Mouse (Mus musculus): ENCODE measurements at regions not wholly inside any gene's neighbourhood (a gene's known extent, or its start where the extent isn't known, plus 50 kb on each side); places are given as distances from the start of the nearest gene placed in this dataset.

DNA sequence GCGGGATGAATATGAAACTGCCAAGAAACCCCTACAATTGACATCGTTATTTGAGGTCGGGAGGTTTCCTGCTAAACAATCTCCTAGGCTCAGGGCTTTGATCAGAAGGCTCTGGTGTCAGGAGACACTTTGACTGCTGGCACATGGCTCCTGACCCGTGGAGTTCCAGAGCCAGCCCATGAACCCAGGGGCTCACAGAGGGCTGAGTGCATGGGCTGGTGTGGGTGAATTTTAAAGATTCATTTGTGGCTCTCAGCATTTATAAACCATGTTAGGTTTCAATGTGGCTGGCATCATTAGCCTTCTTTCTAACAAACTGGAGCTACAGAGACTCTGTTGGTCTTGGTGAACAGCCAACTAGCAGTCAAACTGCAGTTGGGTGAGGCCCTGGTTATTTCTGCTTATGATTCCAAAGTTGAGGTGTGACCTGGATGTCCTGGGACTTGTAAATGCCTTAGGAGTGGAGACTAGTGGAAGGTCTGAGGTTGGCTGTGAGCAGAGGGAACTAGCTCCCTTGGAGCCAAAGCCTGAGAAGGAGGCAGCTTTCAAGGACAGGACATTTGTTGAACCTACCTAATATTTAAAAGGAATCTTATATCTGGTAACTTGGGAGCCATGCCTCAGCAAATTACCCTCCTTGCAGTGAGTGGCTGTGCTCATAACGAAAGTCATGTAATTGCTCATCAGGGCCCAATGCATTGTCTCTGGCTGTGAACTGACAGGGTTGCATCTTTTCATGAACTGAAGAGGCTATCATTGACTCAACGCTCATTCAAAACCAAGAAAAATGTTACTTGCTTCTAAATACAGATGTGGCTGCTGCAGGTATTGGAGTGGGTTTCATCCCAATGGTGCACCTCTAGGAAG is 108.0 kb upstream of the Mki67 start:
- no peak for DNase-seq

DNA sequence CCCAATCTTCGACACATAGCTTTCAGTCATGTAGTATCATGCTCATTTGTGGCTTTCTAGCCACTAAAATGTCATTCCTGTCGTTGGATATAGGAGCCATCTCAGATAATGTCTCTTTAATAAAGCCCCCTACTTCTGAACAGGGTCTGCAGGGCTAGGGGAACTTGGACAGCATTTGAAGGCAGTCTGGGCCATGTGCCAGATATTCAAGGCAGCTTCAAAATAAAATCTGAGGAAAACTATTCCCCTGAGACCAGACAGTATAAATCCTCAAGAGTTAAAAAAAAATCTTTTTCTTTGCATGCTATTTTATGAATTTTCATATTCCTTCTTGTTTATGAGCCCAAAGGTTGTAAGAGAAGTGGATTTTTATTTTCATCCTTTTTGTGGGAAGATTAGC is 113.1 kb upstream of the Mki67 start:
- DNase-seq = no peak

DNA sequence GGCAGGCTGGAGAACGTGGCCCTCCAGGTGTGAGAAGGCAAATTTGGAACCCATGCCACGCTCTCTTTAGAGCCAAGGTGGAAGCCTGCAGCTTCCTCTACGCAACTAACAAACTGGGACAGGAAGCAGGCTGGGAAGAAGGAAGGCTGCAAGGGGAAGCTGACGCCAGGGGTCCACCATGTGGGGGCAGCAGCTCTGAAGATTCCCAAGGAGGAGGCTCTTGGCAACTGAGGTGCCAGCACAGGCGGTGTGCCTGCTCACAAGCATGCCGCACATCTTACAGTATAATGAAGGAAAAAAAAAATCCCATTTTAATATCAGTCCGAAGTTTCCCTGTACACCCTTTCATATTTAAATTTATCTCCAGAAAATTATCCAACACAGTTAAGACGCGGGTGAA is 117.3 kb upstream of the Mki67 start:
- DNase-seq = no peak

DNA sequence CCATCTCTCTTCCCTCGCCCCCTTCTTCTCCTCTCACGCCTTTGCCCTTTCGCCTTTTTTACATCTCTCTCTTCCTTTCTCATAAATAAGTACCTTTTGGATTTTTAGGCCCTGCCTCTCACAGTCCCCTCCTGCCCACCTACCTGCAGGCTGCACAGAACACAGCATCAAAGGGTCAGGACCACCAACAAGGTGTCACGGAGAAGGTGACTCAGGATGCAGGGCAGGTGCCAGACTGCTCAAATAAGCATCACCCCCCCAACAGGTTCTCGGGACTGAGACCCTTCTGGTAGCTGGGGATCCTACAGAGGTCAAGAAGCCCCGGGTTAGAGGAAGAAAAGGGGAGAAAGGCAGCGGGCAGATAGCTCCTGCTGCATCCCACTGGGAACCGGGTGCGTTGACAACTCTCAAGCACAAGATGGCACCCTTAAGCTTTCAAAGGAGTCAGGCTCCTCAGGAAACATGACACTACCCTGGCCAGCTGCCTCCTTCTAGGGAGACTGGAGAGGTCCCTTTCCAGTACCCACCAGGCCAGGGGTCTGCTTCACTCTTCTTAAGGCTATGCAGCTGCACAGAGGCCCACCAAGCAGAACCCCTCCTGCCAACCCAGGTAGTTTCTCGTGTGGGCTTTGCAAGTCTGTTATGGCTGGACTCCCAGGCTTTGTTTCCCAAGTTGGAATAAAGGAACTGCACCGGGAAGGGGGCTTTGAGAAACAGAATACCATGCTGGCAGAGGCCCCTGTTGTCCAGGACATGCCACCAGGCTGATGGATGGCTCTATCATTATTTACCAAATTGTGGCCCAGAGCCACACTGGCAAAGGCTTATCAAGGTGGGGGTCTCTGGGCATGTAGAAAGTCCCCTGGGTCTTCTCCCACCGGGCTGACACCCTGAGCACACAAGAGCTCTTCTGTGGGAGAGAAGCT is 120.9 kb upstream of the Mki67 start:
- peak; percentile 32 for DNase-seq

DNA sequence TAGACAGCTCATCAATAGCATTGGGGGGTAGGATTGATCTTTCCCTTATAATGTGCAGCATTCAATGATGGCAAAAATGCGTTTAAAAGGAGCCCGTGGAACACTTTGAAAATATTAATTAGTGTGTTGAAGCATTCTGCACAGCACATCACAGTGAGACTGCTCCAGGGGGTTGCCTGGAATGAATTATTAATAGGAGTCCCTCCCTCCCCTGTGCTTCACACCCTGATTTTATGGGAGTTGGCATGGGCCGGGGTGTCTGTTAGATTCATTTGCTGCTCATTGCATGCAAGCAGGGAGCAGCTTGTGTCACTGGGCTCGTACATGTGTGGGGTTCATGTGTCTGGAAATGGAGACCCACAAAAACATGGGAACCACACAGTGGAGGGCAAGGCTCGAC is 127.9 kb upstream of the Mki67 start:
- no peak for DNase-seq

DNA sequence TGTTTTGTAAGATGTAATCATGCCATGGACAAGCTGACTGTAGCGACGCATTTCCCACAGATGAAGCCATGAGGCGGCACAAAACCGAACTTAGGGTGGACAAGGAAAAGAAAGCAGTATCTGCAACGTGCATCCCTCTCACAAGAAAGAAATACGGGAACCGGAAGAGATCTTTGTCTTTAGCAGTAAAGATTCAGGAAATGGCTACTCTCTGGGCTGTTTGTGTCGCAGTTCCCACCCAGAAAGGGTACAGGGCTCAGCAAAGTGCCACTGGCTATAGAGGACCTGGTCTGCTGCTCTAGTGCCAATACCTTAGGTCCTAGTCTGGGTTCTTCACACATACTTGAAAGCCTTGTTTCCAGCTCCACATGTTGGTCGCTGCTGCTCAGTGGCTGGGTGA is 131.1 kb upstream of the Mki67 start:
- no peak for DNase-seq

DNA sequence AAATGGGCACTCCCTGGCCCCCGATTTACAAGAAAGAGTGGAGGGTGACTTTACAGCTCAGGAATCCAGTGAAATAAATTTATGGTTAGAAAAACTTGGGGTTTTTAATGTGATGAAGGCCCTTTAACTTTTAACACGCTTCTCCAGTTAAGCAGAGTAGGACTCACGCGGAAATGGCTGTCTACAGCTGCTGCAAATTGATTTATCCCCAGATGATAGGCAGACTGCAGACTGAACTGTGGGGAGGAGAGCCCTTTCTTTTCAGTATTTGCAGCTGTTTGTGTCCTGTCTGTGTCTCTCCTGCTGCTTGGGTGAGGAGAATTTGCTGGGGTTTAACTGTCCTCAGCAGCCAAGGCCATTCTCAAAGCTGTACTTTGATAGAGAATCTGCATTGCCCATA is 132.0 kb upstream of the Mki67 start:
- DNase-seq = no peak

DNA sequence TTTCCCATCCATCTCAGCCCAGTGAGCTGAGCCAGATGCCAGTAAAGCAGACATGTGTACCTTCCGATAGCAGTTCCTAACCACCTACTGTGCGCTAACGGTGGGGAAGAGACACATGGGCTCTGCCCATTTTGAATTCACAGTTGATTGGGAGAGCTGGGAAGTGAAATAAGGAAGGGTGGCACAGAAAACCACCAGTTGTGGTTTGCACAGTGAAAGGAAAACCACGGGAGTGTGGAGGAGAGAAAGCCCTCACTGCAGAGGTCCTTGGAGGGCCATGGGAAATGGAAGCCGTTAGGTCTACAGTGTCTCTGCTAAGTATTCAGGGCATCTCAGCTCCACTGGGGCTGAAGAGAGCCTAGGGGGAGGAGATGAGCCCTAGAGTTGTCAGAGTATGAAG is 132.7 kb upstream of the Mki67 start:
- no peak for DNase-seq

DNA sequence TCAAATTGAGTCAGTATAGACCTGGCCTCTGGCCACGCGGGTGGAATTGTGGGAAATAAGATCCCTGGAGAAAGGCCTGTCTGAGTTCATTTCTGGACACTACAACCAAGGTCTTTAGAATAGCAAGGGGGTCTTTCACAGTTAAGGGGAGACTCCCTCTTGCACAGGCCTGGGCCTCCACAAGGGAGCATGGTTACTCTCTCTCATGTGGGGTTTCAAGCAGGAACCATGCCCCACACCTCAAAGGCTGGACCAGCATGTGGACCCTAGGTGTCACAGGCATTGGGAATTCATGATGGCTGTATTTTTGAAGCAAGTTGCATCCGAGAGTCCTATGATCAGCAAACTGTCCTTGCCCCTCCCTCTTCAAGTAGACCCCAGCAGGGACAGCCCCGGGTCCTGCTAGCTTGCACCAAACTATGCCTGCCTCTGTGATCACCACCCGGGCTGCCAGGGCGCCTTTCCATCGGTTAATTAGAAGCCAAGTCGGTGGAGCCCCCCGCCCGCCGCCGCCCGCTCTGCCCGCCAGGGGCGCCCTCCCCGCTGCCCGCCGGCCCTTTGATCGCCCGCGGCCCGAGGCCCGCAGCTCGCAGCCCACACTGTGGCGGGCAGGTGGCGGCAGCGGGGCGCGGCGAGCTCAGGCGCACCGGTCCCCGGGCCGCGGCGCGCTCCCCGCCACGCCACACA is 137.1 kb upstream of the Mki67 start:
- DNase-seq = peak; percentile 48

DNA sequence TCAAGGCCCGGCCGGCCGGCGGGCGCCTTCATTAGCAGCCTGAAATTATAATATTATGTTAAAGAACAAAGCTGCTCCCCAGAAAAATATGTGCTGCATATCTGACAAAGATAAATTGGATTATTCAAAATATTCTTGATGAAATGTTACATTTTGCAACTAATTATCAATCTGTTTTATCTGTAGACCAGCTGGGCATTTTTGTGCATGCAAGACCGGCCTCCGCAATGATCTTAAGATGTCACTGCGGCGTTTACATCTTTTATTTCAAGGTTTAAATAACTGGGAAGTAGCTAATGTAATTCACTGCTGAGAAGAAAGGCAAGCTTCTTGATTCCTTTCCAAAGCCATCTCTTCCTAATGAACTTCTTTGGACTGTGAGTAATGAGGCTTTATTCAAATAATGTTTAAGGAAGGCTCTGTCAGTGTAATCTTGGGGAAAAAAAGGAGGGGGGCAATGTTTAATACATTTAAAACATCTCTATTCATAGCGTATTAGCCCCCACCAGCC is 137.7 kb upstream of the Mki67 start:
- no peak for DNase-seq

DNA sequence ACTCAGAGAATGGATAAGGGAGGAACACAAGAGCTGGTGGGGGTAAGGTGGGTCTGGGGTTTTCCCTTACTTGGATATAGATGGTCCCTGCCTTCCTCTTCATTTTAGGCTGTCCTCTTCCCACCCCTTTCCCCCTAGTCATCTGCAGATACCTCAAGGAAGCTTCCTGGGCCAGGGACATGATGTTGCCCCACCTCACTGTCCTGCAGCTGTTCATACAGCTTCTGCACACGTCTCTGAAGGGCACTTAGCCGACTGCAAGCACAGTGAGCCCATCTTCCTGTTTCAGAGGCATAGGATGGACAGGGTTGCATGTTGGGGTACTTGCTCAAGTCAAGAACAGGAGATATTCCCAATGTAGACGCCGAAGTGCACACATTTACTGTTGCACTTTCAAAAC is 144.1 kb upstream of the Mki67 start:
- no peak for DNase-seq

DNA sequence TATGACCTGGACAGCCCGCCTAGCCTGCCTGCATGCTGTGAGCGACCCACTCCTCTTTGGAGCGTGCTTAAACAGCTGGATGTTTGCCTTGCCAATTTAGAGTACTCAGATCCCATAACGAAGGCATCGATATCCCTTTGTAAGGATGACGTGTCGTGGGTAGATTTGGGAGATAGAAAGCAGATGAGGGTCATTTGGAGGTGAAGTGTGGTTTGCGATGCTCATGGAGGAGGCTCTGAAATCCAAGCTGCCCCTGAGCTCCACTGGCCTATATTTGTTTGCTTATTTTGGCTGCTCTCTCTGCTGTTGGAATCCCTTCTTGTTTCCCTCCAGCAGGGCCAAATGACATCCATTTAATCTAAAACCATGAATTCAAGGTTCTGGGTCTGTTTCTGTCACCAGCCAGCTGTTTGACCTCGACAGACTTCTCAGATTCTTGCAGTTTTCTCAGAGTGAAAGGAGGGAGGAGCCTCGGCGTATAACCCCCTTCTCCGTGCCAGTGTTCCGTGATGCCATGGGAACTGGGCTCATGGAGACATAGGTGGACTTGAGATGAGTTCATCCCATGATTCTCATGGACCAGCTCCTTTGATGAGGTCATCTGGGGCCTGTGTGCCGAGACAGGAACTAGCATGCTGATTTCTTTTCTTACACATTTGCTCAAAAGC is 144.7 kb upstream of the Mki67 start:
- no peak for DNase-seq

DNA sequence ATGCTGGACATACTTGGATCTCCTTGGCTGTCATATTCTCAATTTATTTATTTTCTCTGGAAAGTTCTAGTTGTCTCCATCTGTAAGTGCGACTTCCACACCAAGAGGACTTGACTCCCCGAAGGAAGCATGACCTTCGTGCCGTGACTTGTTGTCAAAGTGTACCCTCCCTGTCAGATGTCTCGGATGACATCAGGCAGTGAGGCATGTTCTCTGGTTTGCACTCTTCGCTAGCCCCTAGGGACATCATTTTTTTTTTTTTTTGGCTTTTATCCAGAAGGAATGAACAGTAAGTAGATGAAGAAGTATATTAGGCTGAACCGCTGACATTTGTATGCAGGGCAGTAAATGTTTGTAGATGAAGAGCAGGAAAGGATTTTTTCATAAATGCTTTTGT is 145.2 kb upstream of the Mki67 start:
- DNase-seq = no peak

DNA sequence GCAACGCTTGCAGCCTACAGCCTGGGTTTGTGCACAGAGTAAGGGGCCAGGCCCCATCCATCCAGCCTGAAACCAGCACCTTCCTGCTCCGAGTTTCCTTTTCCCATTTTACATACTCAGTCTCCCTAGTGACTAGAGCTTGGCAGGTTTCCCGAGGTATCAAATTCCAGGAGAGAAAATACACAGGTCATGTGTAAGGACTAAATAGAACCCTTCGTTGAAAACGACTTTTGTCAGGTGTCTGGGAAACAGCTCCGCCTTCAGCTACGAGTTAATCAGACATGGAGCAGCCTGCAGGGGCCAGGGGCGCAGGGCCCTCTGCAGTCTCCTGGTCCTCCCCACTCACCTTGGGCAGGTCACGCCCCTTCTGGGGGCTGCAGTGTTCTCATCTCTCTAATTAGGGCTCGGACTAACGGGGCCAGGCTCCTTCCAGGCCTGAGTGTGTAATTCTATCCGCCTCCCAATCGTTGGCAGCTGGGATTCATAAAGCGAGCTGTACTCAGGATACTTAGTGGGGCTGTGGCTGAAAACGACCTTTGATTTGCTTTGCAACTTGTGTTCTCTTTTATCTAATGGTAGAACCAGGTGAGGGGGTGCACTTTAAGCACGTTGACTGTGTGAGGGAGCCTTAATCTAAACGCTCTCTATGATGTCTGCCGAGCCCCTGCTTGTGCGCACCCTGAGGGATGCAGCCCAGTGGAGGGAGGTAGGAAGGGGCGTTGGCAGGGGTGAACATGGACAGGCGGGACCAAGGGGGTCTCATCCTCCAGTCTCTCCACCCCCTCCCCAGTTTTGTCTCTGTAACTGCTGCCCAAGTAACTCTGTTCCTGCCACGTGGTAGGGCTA is 147.6 kb upstream of the Mki67 start:
- no peak for DNase-seq

DNA sequence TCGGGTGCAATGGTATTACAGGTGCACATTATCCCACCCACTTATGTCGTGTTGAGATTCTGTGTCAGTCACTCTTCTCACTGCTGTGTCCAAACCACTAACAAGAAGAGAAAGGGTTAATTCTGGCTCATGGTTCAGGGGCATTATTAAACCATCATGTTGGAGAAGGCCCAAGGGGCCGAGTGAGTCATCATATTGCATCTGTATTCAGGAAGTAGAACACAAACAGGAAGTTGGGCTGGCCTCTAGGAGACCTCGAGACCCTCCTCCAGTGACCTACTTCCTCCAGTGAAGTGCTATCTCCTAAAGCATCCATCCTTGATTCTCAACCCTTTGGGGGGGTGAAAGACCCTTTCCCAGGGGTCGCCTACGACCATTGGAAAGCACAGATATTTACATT is 154.8 kb upstream of the Mki67 start:
- DNase-seq = no peak

DNA sequence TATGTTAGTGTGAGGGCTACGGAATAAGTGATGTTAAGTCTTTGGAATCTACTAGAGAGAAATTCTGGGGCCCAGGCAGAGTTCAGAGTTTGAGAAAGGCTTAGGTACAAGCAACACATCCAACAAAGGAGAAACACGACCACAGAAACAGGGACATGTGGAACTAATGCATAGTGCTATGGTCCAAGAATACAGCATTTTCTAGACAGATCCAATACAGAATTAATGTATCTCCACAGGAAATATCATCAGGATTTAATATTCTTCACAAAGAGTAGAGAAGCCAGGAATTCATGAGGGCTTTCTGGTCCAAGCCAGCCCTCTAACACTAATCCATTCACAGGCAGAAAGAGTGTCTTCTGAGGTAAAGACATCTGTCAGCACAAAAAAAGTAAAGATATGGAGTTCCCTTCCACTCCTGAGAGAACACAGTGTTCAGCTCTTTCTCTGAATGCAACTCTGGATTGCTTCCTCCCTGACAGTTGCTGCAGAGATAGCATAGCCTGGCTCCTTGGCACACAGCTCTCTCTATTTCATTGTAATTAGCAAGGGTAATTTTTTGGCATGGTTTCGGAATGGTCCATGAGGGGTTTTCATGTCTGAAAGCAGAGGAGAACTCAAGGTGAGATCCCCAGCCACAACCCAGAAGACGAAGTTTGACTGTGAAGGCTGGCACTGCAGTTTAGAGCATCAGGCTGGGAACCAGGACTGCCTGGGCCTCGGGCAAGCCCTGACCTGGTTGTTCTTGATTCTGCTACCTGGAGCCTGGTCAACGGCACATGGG is 161.1 kb upstream of the Mki67 start:
- DNase-seq = no peak

DNA sequence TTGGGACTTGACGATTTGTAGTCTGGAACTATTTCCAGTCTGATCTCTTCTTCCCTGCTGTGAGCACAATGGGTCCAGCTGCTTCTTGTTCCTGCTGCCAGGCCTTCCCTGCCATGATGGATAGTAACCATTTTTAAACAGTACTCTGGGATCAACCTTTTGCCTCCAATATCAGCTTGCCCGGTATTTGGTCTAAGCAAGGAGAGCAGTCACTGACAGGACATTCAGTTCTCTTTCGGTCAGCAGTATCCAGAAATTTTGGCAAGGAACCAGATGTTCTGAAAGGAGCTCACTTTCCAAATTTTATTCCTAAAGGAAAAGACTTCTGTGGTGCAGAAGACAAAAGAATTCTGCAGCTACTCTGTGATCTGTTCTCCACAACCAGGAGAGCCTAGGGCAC is 162.6 kb upstream of the Mki67 start:
- no peak for DNase-seq

DNA sequence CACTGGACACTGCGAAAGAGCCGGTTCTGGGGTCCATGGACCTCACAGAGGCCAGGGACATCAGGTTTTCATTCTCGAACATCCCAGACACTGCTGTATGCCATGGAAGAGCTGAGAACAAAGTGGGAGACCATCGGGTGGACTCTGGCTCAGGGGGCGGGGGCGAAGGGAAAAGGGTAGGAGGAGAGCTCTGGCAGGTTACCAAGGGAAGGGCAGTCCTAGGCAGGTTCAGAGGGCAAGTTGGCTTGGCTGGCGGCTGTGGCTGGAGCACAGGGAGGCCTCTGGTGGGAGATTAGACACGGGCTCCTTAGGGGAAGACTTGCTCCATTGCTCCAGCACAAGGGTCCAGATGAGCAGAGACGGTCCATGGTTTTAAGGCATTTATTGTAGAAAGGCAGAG is 164.3 kb upstream of the Mki67 start:
- DNase-seq = no peak

DNA sequence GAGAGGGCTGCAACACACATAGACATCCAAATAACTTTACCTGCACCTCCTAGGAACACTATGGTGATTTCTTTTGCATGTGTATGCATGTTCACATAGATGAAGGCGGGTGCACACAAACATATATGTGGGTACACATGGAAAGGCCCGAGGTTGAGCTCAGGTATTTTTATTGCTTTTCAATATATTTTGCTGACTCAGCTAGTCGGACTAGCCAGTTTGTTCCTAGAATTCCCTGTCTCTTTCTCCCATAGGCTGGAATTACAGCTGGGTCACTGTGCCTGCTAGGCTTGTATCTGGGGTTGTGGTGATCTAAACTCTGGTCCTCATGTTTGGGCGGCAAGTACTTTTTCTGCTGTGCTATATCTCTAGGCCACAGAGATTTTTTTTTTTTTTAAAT is 166.1 kb upstream of the Mki67 start:
- DNase-seq = no peak

DNA sequence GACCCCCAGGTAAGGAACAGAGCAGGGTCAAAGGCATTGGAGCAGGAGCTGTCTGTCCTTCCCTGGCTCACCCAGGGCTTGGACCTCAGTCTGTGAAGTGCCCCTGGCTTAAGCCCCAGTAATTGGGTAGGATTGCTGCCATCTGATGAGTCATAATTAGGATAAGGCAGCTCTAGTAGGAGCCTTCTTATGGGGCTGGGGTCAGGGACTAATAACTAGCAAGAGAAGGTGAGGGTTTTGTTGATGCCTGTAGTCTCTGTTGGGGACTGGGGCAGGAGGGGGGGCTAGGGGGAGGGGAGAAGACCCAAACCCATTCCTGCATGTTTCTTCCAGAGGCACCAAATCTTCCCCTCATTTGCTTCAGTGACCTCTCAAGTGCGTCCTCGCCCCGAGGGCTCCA is 172.4 kb upstream of the Mki67 start:
- DNase-seq = no peak

Data from thymus, postnatal 14 days (tissue).